Mouse (Mus musculus): ENCODE measurements around the gene D930020B18Rik. TPM values are rescaled to one million over a fixed set of nuclear protein-coding genes. Genes with fewer than 3 reads are reported as not detected.

Gene D930020B18Rik
- polyA plus RNA-seq, 2 experiments, result 1.1 TPM

- Histone ChIP-seq H3K4me3 (replicated peaks; ENCODE audit: low read length) (no peak overlapping the region), H3K9ac (ENCODE audit: low read depth, low read length, severe bottlenecking) (no peak overlapping the region), H3K36me3 (ENCODE audit: control insufficient read depth, insufficient read depth, low read length) (no peaks in the 10 kb centered on the region), H3K4me2 (replicated peaks; ENCODE audit: low read depth, low read length, severe bottlenecking) (no peak overlapping the region), H3K9me3 (ENCODE audit: control insufficient read depth, low read length) (no peaks in the 10 kb centered on the region), H3K27ac (replicated peaks; ENCODE audit: low read depth, low read length) (no peak overlapping the region), H3K4me1 (ENCODE audit: control insufficient read depth, insufficient read depth, low read length) (peaks cover 14% of the 10 kb centered on the region), H3K27me3 (ENCODE audit: control insufficient read depth, insufficient read depth, low read length) (peaks cover 13% of the 10 kb centered on the region)
- ATAC-seq (ENCODE audit: low FRiP score, low read depth) (no peak), DNase-seq (ENCODE audit: low spot score) (no peak)
- WGBS, result 84% methylated on average over 5 of the region's 5 CpGs
- no peak for TF ChIP-seq POLR2A (IDR thresholded peaks at IDR 0.05; ENCODE audit: borderline replicate concordance, extremely low read depth, insufficient read depth, insufficient read length)
Observed at GRCm38 (mm10) chr10:121639573-121639972, 1.8 kb upstream of the D930020B18Rik start.

DNA sequence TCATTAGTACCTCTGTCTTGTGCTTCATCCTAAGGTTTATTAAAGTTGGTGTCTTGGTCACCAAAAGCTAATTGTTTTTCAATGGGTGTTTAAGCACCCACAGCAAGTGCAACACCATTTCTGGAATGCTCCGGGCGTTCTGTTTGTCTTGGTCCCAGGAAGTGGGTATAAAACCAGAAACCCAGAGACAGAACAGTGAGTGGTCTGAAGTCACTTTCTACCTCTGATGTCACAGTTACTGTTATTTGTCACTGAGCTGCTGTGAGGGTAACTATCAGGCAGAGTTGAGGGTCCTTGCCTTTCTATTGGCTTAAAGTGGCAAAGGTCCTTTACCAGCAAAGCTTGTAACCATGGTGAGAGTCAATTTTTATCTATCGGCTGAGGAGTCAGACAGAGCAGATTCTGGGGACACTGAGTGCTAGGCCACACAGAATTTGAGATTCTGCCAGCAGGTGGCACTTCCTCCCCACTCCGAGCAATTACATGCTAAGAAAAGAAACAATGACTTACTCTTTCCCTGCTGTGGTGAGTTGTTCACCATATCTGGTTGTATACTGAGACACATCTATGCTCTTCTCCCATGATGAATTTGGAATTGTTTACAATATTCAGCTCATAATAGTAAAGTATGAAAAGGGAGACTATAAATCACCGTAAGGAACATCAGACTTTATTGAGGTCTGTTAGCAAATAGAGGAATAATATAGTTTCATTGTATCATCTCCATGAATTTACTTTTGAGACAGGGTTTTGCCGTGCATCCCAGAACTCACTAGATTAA lies 1.0 kb upstream of the D930020B18Rik start:
- TF ChIP-seq POLR2A (IDR thresholded peaks at IDR 0.05; ENCODE audit: borderline replicate concordance, extremely low read depth, insufficient read depth, insufficient read length), result no peak
- Histone ChIP-seq H3K4me2 (replicated peaks; ENCODE audit: low read depth, low read length, severe bottlenecking) (no peak overlapping the region), H3K27me3 (ENCODE audit: control insufficient read depth, insufficient read depth, low read length) (peaks cover 13% of the 10 kb centered on the region), H3K4me1 (ENCODE audit: control insufficient read depth, insufficient read depth, low read length) (peaks cover 14% of the 10 kb centered on the region), H3K36me3 (ENCODE audit: control insufficient read depth, insufficient read depth, low read length) (no peaks in the 10 kb centered on the region), H3K27ac (replicated peaks; ENCODE audit: low read depth, low read length) (no peak overlapping the region), H3K9ac (ENCODE audit: low read depth, low read length, severe bottlenecking) (no peak overlapping the region), H3K9me3 (ENCODE audit: control insufficient read depth, low read length) (no peaks in the 10 kb centered on the region), H3K4me3 (replicated peaks; ENCODE audit: low read length) (no peak overlapping the region)
- DNase-seq (ENCODE audit: low spot score), result peak; percentile 43
- 55% methylated on average over 6 of the region's 6 CpGs for WGBS
- ATAC-seq (ENCODE audit: low FRiP score, low read depth), result no peak; the same call in 1 of the 2 replicates

GRCm38 (mm10) chr10:121640944-121641271 lies 480 bp upstream of the D930020B18Rik start:
- Histone ChIP-seq H3K4me2 (replicated peaks; ENCODE audit: low read depth, low read length, severe bottlenecking) (peak overlapping the region; percentile 99), H3K9me3 (ENCODE audit: control insufficient read depth, low read length) (no peaks in the 10 kb centered on the region), H3K36me3 (ENCODE audit: control insufficient read depth, insufficient read depth, low read length) (no peaks in the 10 kb centered on the region), H3K4me1 (ENCODE audit: control insufficient read depth, insufficient read depth, low read length) (peaks cover 14% of the 10 kb centered on the region), H3K9ac (ENCODE audit: low read depth, low read length, severe bottlenecking) (no peak overlapping the region; the same call in 1 of the 2 replicates), H3K27me3 (ENCODE audit: control insufficient read depth, insufficient read depth, low read length) (peaks cover 13% of the 10 kb centered on the region), H3K27ac (replicated peaks; ENCODE audit: low read depth, low read length) (no peak overlapping the region), H3K4me3 (replicated peaks; ENCODE audit: low read length) (peak overlapping the region; percentile 57)
- DNase-seq (ENCODE audit: low spot score) (no peak), ATAC-seq (ENCODE audit: low FRiP score, low read depth) (no peak)
- 8% methylated on average over 10 of the region's 10 CpGs for WGBS
- no peak for TF ChIP-seq POLR2A (IDR thresholded peaks at IDR 0.05; ENCODE audit: borderline replicate concordance, extremely low read depth, insufficient read depth, insufficient read length)

DNA sequence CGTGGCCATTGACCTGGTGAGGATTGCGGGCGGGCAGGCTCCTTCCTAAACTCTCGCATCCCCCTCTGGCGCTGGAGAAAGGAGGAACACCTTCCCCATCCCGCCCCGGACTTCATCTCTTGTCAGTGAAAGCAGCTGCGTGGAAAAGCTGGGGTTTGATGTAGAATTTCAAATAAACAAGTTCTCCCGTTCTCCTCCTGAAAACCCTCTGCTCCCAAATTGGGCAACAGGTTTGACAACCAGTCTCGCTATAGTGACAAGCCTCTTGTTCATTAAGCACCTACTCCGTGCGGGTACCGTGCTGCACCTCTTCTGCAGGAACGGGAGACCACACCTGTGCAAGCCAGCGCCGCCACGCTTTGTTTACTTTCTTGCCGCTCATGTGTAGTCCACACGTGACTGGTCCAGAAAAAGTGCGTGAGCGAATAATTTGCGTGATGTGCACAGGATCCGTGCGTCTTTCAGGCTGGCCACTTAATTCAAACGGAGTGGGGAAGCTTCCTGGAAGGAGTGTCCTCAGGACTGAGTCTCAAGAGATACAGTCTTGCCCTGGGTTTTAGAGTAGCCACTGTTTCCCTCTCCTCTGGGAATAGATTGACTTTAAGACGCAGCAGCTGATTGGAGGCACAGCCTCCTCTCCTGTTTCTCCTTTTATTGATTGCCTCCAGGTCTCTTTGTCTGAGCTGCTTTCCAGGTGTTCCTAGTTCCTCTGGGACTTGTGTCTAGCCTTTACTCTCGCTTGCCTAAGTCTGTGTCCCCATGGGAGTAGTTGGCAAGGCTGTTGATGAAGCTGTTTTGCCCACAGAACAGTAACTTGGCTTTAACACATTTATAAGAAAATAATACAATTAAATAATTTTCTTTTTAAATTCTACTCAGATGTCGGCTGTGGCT lies 913 bp downstream of the D930020B18Rik start:
- no peaks in the 10 kb centered on the region for H3K9me3 ChIP-seq (ENCODE audit: control insufficient read depth, low read length)
- H3K4me1 ChIP-seq (ENCODE audit: control insufficient read depth, insufficient read depth, low read length), result peaks cover 14% of the 10 kb centered on the region
- no peaks in the 10 kb centered on the region for H3K36me3 ChIP-seq (ENCODE audit: control insufficient read depth, insufficient read depth, low read length)
- peak overlapping the region; percentile 57 for H3K4me3 ChIP-seq (replicated peaks; ENCODE audit: low read length)
- no peak for TF ChIP-seq POLR2A (IDR thresholded peaks at IDR 0.05; ENCODE audit: borderline replicate concordance, extremely low read depth, insufficient read depth, insufficient read length)
- H3K4me2 ChIP-seq (replicated peaks; ENCODE audit: low read depth, low read length, severe bottlenecking), result peak overlapping the region; percentile 99
- peaks cover 13% of the 10 kb centered on the region for H3K27me3 ChIP-seq (ENCODE audit: control insufficient read depth, insufficient read depth, low read length)
- no peak for DNase-seq (ENCODE audit: low spot score)
- no peak for ATAC-seq (ENCODE audit: low FRiP score, low read depth)
- peak overlapping the region; percentile 60 for H3K9ac ChIP-seq (ENCODE audit: low read depth, low read length, severe bottlenecking)
- no peak overlapping the region for H3K27ac ChIP-seq (replicated peaks; ENCODE audit: low read depth, low read length)
- 3% methylated on average over 25 of the region's 28 CpGs for WGBS

GRCm38 (mm10) chr10:121646294-121646693 lies 4.9 kb downstream of the D930020B18Rik start:
- H3K36me3 ChIP-seq (ENCODE audit: control insufficient read depth, insufficient read depth, low read length), result no peaks in the 10 kb centered on the region
- H3K4me3 ChIP-seq (replicated peaks; ENCODE audit: low read length), result no peak overlapping the region
- no peak overlapping the region for H3K27ac ChIP-seq (replicated peaks; ENCODE audit: low read depth, low read length)
- H3K9me3 ChIP-seq (ENCODE audit: control insufficient read depth, low read length), result no peaks in the 10 kb centered on the region
- no peak for TF ChIP-seq POLR2A (IDR thresholded peaks at IDR 0.05; ENCODE audit: borderline replicate concordance, extremely low read depth, insufficient read depth, insufficient read length)
- no peak overlapping the region for H3K4me2 ChIP-seq (replicated peaks; ENCODE audit: low read depth, low read length, severe bottlenecking)
- H3K9ac ChIP-seq (ENCODE audit: low read depth, low read length, severe bottlenecking), result no peak overlapping the region
- H3K4me1 ChIP-seq (ENCODE audit: control insufficient read depth, insufficient read depth, low read length), result peaks cover 12% of the 10 kb centered on the region
- 70% methylated on average over 6 of the region's 6 CpGs for WGBS
- DNase-seq (ENCODE audit: low spot score) (no peak), ATAC-seq (ENCODE audit: low FRiP score, low read depth) (no peak)
- peaks cover 13% of the 10 kb centered on the region for H3K27me3 ChIP-seq (ENCODE audit: control insufficient read depth, insufficient read depth, low read length)

Measured in limb, embryonic 14.5 days (tissue).